Mouse (Mus musculus): ENCODE results near the gene Rhbg. TPM values are rescaled to one million over a fixed set of nuclear protein-coding genes. Genes with fewer than 3 reads are reported as not detected.

The Rhbg gene
- total RNA-seq, 2 experiments from 2014 or later = not detected

DNA sequence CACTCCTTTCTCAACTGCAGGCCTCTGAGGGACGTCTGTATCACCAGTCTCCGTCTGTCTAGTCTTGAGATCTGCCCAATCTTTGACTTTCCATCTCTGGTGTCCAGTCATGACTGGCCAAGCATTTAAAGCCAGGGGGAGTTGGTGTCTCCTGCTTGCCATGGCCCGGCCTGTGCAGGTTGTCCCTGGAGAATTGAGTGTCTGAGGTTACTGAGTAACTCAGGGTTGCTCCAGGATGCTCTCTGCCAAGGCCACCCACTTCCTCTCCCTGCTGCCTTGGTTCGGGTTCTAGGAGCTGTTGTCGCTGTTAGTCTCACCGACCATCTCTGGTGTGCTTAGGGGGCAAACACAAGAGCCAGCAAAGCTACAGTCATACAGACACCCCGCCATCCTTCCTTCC lies 1.9 kb upstream of the Rhbg start:
- DNase-seq = no peak

DNA sequence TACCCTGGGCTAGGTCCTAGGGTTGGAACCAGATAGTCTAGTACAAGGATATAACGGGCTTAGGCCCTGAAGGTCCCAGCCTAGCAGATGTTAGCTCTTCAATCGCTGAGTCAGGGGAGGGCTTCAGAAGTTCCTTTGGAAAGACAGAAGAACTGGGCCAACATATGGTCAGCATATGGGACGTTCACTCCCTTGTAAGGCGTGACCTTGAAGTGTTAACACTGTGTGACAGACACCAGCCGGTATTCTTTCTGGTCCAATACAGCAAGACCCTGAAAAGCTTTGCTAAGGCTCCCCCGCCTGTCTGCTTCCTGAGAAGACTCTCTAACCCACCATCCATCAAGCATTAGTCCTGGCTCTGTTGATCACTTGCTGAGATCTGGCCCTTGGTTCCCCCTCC lies 1.4 kb upstream of the Rhbg start:
- no peak for DNase-seq

DNA sequence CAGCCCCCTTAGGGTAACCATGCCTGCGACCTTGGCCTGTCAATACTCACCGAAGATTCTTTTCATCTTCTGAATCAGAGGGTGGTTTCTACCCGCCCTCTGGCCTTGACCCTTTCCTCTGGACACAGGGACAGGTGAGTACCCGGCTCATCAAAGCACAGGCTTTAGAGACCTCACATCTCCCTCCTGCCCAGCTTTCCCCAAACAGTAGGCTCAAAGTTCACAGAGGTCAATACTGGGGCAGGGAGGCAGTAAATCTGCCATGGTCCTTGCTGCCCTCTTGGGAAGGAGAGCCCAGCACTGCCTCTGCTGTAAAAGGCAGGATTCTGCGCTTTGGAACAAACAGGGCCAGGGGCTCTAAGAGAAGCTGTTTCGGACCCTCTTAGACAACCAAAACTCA lies 1.8 kb downstream of the Rhbg start:
- DNase-seq = no peak

DNA sequence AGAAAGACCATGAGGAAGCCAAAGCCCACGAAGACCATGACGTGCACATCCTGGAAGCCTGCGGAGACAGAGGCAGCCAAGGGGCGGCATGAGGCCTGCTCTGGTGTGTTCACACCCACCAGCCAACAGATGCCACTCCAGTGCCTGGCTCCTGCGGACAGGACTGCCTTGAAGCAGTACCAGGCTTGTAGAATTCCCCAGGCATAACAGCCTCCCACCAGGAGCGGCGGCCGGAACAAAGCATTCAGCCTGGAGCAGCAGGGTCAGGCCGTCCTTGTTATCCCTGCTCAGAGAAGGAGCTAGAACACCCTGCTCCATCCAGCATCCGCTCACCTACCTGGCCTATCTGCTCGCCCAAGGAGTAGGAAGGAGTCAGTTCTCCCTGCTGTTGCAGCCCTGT lies 6.1 kb downstream of the Rhbg start:
- no peak for DNase-seq

DNA sequence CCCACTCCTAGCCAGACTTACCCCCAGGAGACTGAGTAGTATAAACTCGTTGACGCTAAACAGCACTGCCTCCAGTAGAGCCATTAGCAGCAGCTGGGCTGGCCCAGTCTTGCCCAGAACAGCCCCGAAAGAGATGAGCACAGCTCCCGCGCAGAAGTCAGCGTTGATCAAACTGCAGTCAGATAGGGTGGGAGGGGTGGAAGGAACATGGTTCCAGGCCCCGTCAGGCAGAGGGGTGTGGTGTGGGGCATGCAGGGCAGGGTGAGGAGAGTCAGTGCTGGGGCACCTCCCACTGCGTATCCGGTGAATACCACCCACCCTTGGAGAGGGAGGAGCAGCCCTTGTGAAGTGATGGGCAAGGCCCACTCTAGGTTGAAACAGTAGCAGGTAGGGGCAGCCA lies 6.8 kb downstream of the Rhbg start:
- DNase-seq = no peak

DNA sequence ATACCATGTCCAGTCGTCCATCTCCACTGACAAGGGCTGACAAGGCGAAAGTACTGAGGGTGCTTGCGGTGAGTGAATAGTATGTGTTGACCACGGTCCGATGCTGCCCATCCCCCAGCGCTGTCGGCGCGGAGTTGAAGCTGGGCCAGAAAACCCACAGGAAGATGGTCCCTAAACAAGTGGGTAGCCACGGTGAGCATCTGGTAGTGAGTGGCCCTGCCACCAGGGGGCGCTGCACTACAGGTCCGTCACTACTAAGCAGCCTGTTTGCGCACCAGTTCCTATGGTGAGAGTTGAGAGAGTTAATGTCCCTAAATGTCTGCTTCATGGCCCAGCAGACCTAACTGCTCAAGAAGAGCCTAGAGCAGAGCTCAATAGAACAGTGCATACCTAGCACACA lies 8.7 kb downstream of the Rhbg start:
- DNase-seq = peak; percentile 83

DNA sequence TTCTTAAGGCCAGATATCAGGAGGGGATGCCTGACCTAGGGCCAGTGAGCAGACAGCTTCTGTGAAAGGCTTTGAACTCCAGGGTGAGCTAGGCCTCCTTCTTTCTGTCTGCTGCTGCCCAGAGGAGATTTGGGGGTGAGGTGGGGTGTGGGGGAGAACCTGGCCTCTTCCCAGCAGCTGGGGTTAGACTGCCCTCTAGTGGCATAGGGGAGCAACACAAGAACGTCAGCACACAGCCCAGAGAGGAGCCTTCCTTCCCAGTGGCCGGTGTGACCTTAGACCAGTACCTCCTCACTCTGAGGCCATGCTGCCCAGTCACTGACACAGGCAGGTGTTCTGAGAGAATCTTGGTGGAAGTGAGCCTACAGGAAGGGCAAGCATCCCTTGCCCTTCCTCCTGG lies 10.4 kb downstream of the Rhbg start:
- DNase-seq = peak; percentile 51

DNA sequence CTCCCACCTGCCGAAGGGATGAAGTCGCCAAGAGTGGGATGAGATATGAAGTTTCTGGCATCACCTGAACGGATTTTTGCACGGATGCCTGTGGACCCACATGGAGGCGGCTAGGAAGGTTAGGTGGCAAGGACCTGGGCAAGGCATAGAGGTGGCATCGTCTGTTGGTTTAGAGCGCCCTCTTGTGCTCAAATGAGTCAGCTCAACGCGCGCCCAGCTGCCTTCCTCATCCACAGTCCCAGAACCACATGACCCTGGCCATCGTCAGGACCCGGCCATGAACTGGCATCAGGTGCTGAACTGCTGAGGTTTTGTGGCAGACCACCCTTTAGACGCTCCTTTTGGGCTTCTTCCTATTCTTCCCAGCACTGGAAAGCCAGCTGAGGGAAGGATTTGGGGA lies 12.0 kb downstream of the Rhbg start:
- peak; percentile 75 for DNase-seq

DNA sequence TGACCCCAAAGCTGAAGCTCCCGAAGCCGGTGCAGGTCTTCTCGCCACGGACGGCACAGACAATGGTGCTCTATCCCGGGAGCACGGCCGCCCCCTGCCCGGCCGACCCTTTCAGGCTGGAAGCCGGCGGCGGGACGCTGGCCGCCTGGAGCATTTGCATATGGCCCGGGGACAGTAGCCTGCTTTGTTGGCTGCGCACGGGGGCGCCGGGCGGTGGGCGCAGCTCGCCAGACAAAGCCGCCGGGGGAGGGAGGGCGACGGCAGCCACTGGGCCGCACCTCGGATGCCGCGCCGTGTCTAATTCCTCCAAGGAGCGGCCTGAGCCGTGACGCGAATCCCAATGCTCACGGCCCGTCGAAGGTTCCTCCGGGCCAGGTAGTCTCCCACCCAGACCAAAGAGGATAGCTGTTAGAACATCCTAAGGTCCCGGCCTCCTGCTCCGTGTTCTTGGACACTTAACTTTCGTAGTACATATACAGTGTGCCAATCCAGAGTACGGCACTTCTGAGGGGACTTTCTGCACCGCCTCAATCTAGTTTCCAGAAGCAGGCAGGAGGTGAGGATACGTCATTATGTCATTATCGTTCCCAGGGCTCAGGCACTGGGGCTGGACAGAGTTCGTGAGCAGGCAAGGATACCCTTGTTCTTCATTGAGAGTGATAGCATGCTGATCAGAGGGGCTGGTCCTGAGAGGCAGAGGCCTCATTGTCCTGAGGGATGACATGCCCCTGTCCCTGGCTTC lies 13.3 kb downstream of the Rhbg start:
- DNase-seq = no peak

DNA sequence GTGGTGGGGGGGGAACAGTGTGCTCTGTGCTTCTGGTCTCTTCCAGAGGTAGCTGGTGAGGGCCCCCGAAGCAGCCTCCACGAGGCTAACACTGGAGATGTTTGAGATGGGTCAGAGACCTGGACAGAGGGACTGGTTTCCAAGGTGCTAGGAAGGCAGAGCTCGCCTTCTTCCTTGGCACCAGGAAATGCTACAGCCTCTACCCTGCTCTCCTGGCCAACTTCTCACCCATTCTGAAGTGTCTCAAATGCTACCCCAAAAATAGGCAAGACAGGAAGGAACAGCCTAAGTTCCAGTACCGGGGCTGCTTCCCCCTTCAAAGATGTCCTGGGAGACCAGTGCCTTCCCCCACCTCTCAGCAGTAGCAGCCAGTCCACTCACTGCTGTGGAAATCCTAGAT lies 15.1 kb downstream of the Rhbg start:
- no peak for DNase-seq

DNA sequence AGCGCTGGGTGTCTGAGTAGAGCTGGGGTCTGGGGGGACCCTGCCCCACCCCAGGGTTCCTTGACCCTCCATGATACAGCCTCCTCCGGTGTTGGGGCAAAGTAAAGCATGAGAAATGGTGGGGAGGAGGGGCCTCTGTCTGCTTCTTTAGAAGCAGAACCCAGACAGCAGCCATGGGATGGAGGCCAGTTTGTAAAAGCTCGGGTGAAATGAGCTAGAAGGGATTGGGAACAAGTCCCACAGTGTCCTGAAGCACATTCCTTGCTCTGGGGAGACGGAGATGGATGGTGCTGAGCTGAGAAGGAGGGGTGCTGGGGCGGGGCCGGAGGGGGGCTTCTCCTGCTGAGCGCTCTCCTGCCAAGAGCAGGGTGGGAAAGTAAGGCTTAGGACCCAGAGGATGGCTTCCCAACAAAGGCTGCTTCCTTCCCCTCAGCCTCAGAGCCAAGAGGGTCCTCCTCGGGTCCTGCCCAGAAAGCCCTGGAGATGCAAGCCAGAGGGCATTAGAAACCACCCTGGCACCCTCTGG lies 15.6 kb downstream of the Rhbg start:
- no peak for DNase-seq

DNA sequence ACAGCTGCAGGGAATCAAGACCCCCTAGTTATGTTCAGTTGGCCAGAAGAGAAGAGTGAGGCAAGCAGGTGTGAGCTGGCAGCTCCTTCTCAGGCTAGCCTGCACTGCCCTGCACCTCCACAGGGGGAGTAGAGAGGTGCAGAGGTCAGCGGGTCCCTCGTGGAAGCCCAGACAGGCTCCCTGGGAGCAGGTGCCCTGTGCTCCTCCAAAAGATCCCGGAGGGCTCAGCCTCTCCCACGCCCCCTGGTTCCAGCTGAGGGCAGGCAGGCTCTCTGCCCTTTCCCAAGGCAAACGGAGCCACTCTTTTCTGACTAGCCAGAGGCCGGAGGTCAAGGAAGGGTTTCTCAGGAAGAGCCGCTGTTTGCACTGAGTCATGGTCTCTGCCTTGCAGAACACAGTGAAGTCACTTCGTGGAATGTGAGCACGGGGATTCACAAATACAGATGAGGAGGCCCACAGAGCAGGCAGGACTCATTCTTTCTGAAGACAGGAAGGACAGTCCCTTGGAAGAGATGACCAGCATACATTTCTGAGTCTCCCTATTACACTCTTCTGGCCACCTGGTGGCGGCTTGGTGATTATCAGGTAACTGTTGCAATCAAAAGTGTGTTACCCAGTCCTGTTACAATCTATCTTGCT lies 16.8 kb downstream of the Rhbg start:
- no peak for DNase-seq

DNA sequence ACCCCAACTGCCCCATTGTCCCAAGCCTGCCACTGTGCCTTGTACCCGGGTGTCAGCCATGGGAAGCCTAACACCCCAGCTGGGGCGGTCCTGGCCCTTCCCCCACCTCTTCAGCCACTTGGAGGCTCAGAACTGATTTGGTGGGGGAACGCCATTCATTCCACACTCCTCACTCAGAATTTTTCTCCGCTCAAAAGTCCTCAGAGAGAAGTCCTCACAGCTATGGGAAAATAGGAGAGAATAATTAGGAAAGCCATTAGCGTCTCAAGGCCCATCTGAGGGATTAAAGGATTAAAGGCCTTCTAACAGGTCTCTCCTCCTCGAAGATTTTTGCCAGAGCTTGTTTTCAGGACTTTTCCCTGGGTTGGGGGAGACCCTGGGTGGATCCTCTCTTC lies 17.4 kb downstream of the Rhbg start:
- no peak for DNase-seq

DNA sequence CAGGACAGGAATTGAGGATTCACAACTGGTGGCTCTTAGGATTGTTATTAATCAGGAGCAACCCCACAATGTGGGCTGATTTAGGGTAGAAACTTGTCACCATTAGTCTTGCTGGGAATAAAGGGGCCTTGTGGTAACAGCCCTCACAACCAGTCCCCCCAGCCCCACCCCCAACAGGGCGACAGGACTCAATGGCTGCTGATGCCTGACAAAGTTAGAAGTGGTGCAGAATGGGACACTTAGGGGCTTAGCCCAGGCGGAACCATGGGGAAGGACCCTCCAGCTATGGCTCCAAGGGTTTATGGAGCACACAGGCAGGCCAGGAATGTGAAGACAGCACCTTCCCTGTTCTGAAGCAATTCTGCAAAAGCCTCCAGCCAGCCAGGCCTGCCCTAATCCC lies 18.9 kb downstream of the Rhbg start:
- DNase-seq = no peak

DNA sequence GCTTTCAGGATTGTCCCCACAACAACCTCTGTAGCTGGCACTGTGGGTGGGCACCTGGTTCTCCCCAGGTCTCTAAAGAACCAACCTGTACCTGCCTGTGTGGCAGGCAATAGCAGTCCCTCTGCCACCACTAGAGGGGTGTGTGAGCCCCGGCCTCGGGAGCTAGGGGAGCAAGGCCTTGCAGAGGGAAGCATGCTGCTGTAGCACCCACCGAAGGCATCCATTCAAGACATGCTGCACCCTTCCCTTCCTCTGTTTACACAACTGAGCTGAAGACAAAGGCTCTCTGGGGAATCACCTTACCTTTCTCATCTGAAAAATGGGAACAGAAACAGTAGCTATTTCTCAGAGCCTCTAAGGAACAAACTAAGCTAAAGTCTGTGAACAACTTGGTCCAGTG lies 19.3 kb downstream of the Rhbg start:
- DNase-seq = no peak

DNA sequence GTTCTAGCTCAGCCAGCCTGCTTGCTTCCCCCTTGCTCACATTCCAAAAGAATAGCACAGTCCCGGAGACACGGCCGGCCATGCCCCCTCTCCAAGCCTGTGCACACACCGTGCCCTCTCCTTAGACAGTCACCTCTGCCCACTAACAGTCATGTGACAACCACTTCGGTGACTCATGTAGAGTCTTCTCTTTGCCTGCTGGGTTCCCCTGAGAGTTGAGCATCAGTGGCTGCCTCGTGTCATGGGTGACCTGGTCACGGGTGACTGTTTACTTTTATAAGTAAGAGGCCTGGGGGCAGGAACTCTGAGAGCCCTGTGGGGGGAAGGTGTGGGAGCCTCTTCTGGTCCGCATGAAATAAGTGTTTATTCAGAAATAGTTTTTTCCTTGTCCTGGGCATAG lies 20.5 kb downstream of the Rhbg start:
- no peak for DNase-seq

DNA sequence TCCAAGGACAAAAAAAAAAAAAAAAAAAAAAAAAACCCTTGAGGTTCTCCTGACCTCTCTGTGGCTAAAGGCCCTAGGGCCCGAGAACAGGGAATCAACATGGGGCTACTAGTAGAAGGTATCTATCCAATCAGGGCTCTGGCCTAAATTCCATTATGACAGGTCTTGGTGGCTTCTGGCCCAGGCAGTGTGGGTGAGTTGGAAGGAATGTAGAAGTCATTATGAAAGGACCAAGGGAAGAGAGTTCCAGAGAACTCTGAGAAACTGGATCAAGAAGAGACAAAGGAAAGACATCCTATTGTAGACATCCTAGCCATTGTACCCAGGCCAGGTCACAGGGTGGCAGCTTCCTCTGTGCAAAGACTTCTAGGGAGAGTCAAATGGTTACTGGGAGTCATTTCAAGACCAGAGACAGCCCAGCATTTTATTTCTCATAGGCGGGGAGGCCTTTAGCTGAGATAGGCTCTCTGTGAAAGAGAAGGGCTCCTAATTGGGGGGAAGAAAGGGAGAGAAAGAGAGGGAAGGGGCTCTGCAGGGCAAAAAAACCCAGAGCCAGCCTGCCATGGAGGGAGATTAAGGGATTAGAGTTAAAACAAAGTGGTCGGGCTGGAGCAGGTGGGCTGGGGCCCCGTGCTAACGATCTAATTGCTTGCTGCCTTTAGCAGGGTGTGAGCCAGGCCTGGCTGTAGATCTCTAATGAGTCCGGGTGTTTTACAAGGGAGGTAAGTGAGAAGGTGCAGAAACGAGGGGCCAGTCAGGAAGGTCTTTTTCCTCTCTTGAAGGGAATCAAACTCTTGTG lies 21.5 kb downstream of the Rhbg start:
- DNase-seq = no peak

DNA sequence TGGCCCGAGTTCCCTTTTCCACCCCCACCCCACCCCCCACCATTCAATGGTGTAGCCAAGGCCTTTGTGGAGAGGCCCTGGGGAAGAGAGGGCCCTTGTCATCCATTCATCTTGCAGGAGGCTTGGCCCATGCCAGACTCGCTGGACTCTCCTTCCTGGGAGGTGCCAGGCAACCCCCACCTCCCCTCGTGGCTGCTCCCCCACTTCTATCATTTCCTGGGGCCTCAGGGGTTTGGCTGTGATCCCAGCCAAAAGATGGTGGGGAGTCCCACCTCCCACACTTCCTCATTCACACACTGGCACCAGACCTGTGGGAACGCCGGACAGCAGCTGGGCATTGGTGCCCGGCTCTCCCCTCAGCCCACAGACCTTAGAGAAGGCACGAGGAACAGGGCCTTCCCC lies 22.2 kb downstream of the Rhbg start:
- DNase-seq = no peak

DNA sequence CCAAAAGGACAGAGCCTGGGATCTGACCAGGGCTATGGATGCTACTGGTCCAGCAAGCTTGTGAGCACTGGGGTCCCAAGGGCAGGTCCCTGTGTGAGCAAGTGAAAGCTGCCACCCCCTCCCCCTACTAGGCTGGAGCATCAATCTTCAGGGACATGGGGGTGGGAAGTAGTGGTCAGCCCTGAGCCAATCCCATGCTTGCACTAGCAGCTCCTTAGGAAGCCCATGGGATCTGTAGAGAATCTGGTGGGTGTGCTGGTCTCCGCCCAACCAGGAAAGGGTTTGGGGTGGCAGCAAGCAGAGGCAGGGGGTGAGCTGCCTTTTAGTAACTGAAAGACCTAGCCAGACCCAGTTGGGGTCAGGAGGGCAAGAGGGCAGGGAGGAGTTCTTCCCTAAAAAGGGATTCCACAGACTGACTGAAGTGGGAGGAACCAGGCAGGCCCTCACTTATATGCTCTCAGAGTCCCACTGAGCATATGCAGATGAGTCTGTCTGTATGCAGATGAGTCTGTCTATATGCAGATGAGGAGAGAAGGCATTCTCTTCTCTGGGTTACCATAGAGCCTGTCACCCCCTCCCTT lies 23.4 kb downstream of the Rhbg start:
- DNase-seq = no peak

DNA sequence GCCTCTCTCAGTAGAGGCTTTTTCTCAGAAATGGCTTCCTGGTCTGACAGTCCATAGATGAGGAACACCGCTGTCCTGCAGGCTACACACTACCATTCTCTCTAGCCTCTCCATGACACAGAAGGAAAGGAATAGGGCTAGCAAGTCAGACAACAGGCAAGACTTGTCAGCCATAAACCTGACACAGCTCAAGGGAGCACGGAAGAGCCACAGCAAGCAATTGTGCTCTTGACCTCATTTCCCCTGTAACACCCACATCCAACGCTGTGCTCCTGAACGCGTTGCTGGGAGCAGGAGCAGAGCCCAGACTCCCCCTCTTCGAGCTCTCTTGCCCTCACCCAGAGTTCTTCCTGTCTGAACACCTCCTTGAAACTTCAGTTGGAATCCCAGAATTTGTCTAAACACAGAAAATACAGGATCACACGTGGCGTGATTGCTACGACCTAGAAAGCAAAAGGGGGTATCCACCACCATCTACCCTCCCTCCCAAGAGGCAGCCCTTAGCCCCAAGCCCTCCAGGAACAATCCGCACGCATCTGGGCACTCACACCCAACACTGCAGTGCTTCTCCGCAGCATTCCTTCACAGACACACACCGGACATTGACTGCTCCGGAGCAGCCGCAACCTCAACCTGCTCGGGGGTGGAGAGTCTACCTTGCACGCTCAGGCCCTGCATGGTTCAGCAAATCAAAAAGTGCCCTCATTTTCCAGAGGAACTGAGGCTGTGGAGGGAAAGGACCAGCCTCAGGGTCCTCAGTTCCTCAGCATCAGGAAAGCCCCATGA lies 24.1 kb downstream of the Rhbg start:
- no peak for DNase-seq

DNA sequence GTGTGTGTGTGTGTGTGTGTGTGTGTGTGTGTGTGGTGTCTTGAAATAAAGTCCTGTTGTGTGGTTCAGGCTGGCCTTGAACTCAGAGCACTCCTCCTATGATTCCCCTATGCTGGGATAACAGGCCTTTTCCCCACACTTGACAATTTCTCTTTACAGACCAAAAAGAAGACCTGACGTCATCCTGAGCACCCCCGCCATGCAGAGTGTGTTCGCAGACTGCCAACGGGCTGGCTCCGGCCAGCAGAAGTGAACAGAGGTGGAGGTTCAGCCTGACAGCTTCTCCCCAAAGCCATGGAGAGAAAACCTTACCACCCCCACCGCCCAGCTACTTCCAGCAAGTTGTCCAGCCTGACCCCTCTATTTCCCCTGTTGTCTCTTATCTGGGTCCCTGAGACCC lies 25.0 kb downstream of the Rhbg start:
- DNase-seq = no peak

DNA sequence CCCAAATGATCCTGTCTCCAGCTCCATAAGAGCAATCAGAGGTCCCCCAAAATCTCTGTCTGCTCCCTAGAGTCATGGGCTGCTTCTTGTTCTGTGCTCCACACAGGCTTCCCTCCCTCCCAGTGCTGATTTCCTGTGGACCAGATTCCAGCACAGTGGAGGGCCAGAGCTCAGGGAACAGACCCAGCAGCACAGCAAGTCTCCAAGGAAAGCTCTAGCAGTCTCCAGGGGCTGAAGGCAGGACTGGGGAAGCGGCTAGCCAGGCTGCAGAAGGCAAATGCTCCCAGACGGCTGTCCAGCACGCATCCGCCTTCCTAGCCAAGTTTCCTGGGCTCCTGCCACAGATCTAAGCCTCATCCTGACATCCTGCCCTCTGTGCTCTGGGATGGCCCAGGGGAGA lies 25.6 kb downstream of the Rhbg start:
- DNase-seq = no peak
